Mouse (Mus musculus): ENCODE results near the gene Peli3.
A peak's percentile ranks its signal among the peaks of the same experiment; 100 is the strongest.
"Not testable (repeated sequence)": the region's sequence is repeated elsewhere in the genome, so short reads cannot be mapped to it uniquely, and the experiment has no call there.

Peli3 gene

GRCm38 (mm10) chr19:4942551-4943252, at the start of gene Peli3:
Peli3 (minus strand) TSS chr19:4943127.
- DNase-seq = peak; percentile 91 to 92

GRCm38 (mm10) chr19:4992371-4992770, 49.4 kb upstream of the Peli3 start:
- no peak for DNase-seq

GRCm38 (mm10) chr19:4990716-4991115, 47.8 kb upstream of the Peli3 start:
- peak; percentile 44 to 53 for DNase-seq

GRCm38 (mm10) chr19:4990256-4990625, 47.3 kb upstream of the Peli3 start, which contains the start of gene Npas4:
Npas4 (minus strand) TSS chr19:4990316.
- no peak for DNase-seq

- DNase-seq = peak; percentile 89
Measured at GRCm38 (mm10) chr19:4989434-4990255, 46.7 kb upstream of the Peli3 start.

- DNase-seq = peak; percentile 59 to 71
Measured at GRCm38 (mm10) chr19:4989013-4989412, 46.1 kb upstream of the Peli3 start.

- peak; percentile 74 to 83 for DNase-seq
Measured at GRCm38 (mm10) chr19:4981767-4982166, 38.8 kb upstream of the Peli3 start.

GRCm38 (mm10) chr19:4968236-4968635, 25.3 kb upstream of the Peli3 start:
- no peak for DNase-seq

GRCm38 (mm10) chr19:4961928-4962601, 19.1 kb upstream of the Peli3 start, which contains the start of gene Mrpl11:
Mrpl11 (plus strand) TSS chr19:4962147.
- peak; percentile 89 to 93 for DNase-seq

GRCm38 (mm10) chr19:4948641-4949040, 5.7 kb upstream of the Peli3 start:
- DNase-seq = not testable (repeated sequence)

- DNase-seq = no peak
Measured at GRCm38 (mm10) chr19:4945540-4945939, 2.6 kb upstream of the Peli3 start.

GRCm38 (mm10) chr19:4943253-4943588, 294 bp upstream of the Peli3 start:
- no peak for DNase-seq

- peak; percentile 68 to 85 for DNase-seq
Measured at GRCm38 (mm10) chr19:4937444-4938310, 5.2 kb downstream of the Peli3 start.

- DNase-seq = no peak
Measured at GRCm38 (mm10) chr19:4936896-4937295, 6.0 kb downstream of the Peli3 start.

GRCm38 (mm10) chr19:4928781-4929180, 14.1 kb downstream of the Peli3 start:
- peak in 1 of 2 experiments; percentile 34 for DNase-seq

GRCm38 (mm10) chr19:4927904-4928531, 14.9 kb downstream of the Peli3 start, which contains the start of gene Dpp3:
Dpp3 (minus strand) TSS chr19:4928287.
- DNase-seq = peak; percentile 98 to 99

- DNase-seq = no peak
Measured at GRCm38 (mm10) chr19:4925121-4925860, 17.6 kb downstream of the Peli3 start.

GRCm38 (mm10) chr19:4919652-4920051, 23.3 kb downstream of the Peli3 start:
- no peak for DNase-seq

- no peak for DNase-seq
Measured at GRCm38 (mm10) chr19:4916827-4917226, 26.1 kb downstream of the Peli3 start.

- no peak for DNase-seq
Measured at GRCm38 (mm10) chr19:4915924-4916603, 26.9 kb downstream of the Peli3 start.
